Mouse (Mus musculus) megakaryocyte, adult 5-6 weeks (primary cell): ENCODE measurements around the gene Bcap31. TPM values are rescaled to one million over a fixed set of nuclear protein-coding genes. Genes with fewer than 3 reads are reported as not detected.

Source experiments
- total RNA-seq, 2 experiments: library from RNA; stranded (forward) in 1 of 2; stranded (reverse) in 1 of 2; fragments of 153-499, 151-499 nt in 1 of 2; fragments of 221-1000, 200-1000 nt in 1 of 2; gene quantifications; 2 replicates each; pipeline versions ENCODE4 v1.2.3 to v1.2.4; 2015 to 2017

Bcap31 gene
- total RNA-seq, 2 experiments from 2014 or later, result 173 to 214 TPM

Other genes with a start within 250 kb of the Bcap31 start
- gene Bgn, start 232.6 kb downstream of the Bcap31 start, total RNA-seq (2015), result 3.0 and 7.7 TPM in 2 replicates
- 0.45 and 0.48 TPM in 2 replicates for gene Bgn, start 232.6 kb downstream of the Bcap31 start, total RNA-seq (2017)
- gene Atp2b3, start 213.1 kb downstream of the Bcap31 start, total RNA-seq (2015), result not detected in 2 replicates
- not detected in 2 replicates for gene Atp2b3, start 213.1 kb downstream of the Bcap31 start, total RNA-seq (2017)
- 0.11 and 0.13 TPM in 2 replicates for gene Dusp9, start 76.8 kb downstream of the Bcap31 start, total RNA-seq (2015)
- 0.16 TPM in 1 of 2 replicates, not detected in the other for gene Dusp9, start 76.8 kb downstream of the Bcap31 start, total RNA-seq (2017)
- gene Pnck, start 56.1 kb downstream of the Bcap31 start, total RNA-seq (2015), result 0.59 TPM in 1 of 2 replicates, not detected in the other
- not detected in 2 replicates for gene Pnck, start 56.1 kb downstream of the Bcap31 start, total RNA-seq (2017)
- not detected in 2 replicates for gene Slc6a8, start 43.0 kb downstream of the Bcap31 start, total RNA-seq (2015)
- gene Slc6a8, start 43.0 kb downstream of the Bcap31 start, total RNA-seq (2017), result 1.1 TPM in 1 of 2 replicates, not detected in the other
- 80.0 and 82.4 TPM in 2 replicates for gene Abcd1, start 422 bp upstream of the Bcap31 start, total RNA-seq (2015)
- 32.7 and 35.7 TPM in 2 replicates for gene Abcd1, start 422 bp upstream of the Bcap31 start, total RNA-seq (2017)
- gene Plxnb3, start 40.9 kb upstream of the Bcap31 start, total RNA-seq (2015), result 0.14 TPM in 1 of 2 replicates, not detected in the other
- 0.04 and 0.29 TPM in 2 replicates for gene Plxnb3, start 40.9 kb upstream of the Bcap31 start, total RNA-seq (2017)
- not detected in 2 replicates for gene Srpk3, start 58.2 kb upstream of the Bcap31 start, total RNA-seq (2015)
- gene Srpk3, start 58.2 kb upstream of the Bcap31 start, total RNA-seq (2017), result 0.45 TPM in 1 of 2 replicates, not detected in the other
- 277 and 286 TPM in 2 replicates for gene Idh3g, start 70.7 kb upstream of the Bcap31 start, total RNA-seq (2015)
- gene Idh3g, start 70.7 kb upstream of the Bcap31 start, total RNA-seq (2017), result 154 and 172 TPM in 2 replicates
- 250 and 261 TPM in 2 replicates for gene Ssr4, start 70.9 kb upstream of the Bcap31 start, total RNA-seq (2015)
- 127 and 142 TPM in 2 replicates for gene Ssr4, start 70.9 kb upstream of the Bcap31 start, total RNA-seq (2017)
- 1.5 and 1.7 TPM in 2 replicates for gene Pdzd4, start 108.8 kb upstream of the Bcap31 start, total RNA-seq (2015)
- 5.1 and 5.8 TPM in 2 replicates for gene Pdzd4, start 108.8 kb upstream of the Bcap31 start, total RNA-seq (2017)
- not detected in 2 replicates for gene Avpr2, start 175.9 kb upstream of the Bcap31 start, total RNA-seq (2015)
- 0.12 and 0.33 TPM in 2 replicates for gene Avpr2, start 175.9 kb upstream of the Bcap31 start, total RNA-seq (2017)
- gene L1cam, start 179.9 kb upstream of the Bcap31 start, total RNA-seq (2015), result 49.8 and 51.5 TPM in 2 replicates
- 21.3 and 34.5 TPM in 2 replicates for gene L1cam, start 179.9 kb upstream of the Bcap31 start, total RNA-seq (2017)
- gene Arhgap4, start 205.7 kb upstream of the Bcap31 start, total RNA-seq (2015), result 67.6 and 69.7 TPM in 2 replicates
- gene Arhgap4, start 205.7 kb upstream of the Bcap31 start, total RNA-seq (2017), result 98.9 and 119 TPM in 2 replicates
- 51.7 and 59.9 TPM in 2 replicates for gene Naa10, start 205.8 kb upstream of the Bcap31 start, total RNA-seq (2015)
- 79.4 and 93.7 TPM in 2 replicates for gene Naa10, start 205.8 kb upstream of the Bcap31 start, total RNA-seq (2017)
- gene Renbp, start 214.7 kb upstream of the Bcap31 start, total RNA-seq (2015), result 11.3 and 13.5 TPM in 2 replicates
- 23.1 and 34.4 TPM in 2 replicates for gene Renbp, start 214.7 kb upstream of the Bcap31 start, total RNA-seq (2017)